Mouse (Mus musculus): ENCODE measurements around the gene Olfr338. TPM values are rescaled to one million over a fixed set of nuclear protein-coding genes. Genes with fewer than 3 reads are reported as not detected.

Olfr338 gene
- polyA plus RNA-seq (2017; shearing (Covaris generic)) = 0.23 TPM

GRCm38 (mm10) chr2:36373219-36373618 lies at the start of gene Olfr338:
TSS of gene Olfr338 (plus strand) at chr2:36373519.

GRCm38 (mm10) chr2:36418647-36419046 lies 45.3 kb downstream of the Olfr338 start, which contains the start of gene Olfr339:
TSS of gene Olfr339 (plus strand) at chr2:36418947.

Other genes with a start within 250 kb of the Olfr338 start
- gene Mrrf, start 237.1 kb upstream of the Olfr338 start, polyA plus RNA-seq (2017; shearing (Covaris generic)) = 11.6 TPM
- gene Rbm18, start 236.7 kb upstream of the Olfr338 start, polyA plus RNA-seq (2017; shearing (Covaris generic)) = 55.0 TPM
- 0.71 TPM for gene Ptgs1, start 143.1 kb upstream of the Olfr338 start, polyA plus RNA-seq (2017; shearing (Covaris generic))
- 0.41 TPM for gene Olfr339, start 45.4 kb downstream of the Olfr338 start, polyA plus RNA-seq (2017; shearing (Covaris generic))
- gene Olfr340, start 79.1 kb downstream of the Olfr338 start, polyA plus RNA-seq (2017; shearing (Covaris generic)) = not detected
- 0.13 TPM for gene Olfr341, start 108.9 kb downstream of the Olfr338 start, polyA plus RNA-seq (2017; shearing (Covaris generic))
- not detected for gene Olfr342, start 151.5 kb downstream of the Olfr338 start, polyA plus RNA-seq (2017; shearing (Covaris generic))
- 0.05 TPM for gene Olfr344, start 193.1 kb downstream of the Olfr338 start, polyA plus RNA-seq (2017; shearing (Covaris generic))

All from effector memory CD4-positive, alpha-beta T cell, adult 7 months (primary cell).